Mouse (Mus musculus): ENCODE measurements around the gene Gm28042. TPM values are rescaled to one million over a fixed set of nuclear protein-coding genes. Genes with fewer than 3 reads are reported as not detected.

The Gm28042 gene
- polyA plus RNA-seq, 1 experiment from 2014 or later: 5.3 TPM

DNA sequence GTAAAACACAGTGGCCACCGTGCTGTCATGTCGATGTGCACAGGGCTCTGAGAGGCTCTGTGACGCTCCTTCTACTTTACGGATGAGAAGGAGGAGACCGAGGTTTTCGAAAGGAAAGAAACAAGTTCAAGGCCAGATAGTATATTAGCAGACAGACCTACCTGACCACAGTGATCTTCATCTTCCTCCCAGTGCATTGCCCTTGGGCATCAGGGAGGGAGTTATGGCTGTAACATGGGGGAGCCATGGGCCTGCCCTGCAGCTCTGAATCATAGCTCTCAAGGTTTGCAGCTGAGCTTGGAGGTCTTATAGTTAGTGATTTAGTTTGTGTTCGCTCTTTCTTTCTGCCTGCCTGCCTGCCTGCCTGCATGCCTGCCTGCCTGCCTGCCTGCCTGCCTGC, 20.6 kb upstream of the Gm28042 start:
- WGBS: 95% methylated on average over 7 of the region's 7 CpGs
- ATAC-seq (ENCODE audit: low FRiP score) (no peak), DNase-seq (ENCODE audit: low spot score) (no peak)
- Histone ChIP-seq H3K4me3 (ENCODE audit: low read depth, low read length) (no peak overlapping the region), H3K4me2 (replicated peaks; ENCODE audit: low read depth, low read length) (no peak overlapping the region), H3K27me3 (ENCODE audit: control insufficient read depth, insufficient read depth, low read length) (no peaks in the 10 kb centered on the region), H3K36me3 (ENCODE audit: control insufficient read depth, insufficient read depth, low read length) (no peaks in the 10 kb centered on the region), H3K27ac (ENCODE audit: low read depth, low read length) (no peak overlapping the region), H3K9ac (ENCODE audit: low read depth, low read length) (no peak overlapping the region), H3K9me3 (ENCODE audit: control insufficient read depth, low read length) (no peaks in the 10 kb centered on the region), H3K4me1 (replicated peaks; ENCODE audit: control insufficient read depth, insufficient read depth, low read length) (no peaks in the 10 kb centered on the region)

DNA sequence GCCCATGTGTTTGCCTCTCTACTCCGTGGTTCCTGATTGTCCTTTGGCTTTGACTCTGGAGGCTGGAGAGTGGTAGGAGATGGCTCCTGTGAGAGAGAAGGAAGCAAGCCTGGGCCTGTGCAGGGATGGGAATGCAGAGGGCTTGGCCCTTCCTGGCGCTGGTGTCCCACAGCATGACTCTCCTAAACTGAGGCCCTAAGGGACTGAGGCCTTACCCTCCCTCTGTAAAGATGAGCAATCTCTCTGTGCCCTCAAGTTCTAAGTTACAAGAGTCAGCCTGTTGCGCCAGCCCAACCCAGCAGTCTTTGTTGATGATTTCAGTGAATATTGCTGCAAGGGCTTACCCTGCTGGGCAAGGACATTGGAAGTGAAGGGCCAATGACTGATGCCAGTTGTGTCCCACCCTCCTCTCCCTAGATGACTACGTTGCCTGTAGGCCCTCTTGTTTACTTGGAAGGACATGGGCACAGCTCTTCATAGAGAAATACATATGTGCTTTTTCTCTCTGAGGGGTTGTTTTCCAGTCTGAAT, 19.5 kb upstream of the Gm28042 start:
- H3K27ac ChIP-seq (ENCODE audit: low read depth, low read length): no peak overlapping the region
- H3K27me3 ChIP-seq (ENCODE audit: control insufficient read depth, insufficient read depth, low read length): no peaks in the 10 kb centered on the region
- no peak overlapping the region for H3K4me2 ChIP-seq (replicated peaks; ENCODE audit: low read depth, low read length)
- WGBS: 90% methylated on average over 4 of the region's 4 CpGs
- no peak for DNase-seq (ENCODE audit: low spot score)
- no peaks in the 10 kb centered on the region for H3K36me3 ChIP-seq (ENCODE audit: control insufficient read depth, insufficient read depth, low read length)
- no peaks in the 10 kb centered on the region for H3K4me1 ChIP-seq (replicated peaks; ENCODE audit: control insufficient read depth, insufficient read depth, low read length)
- ATAC-seq (ENCODE audit: low FRiP score): no peak
- H3K4me3 ChIP-seq (ENCODE audit: low read depth, low read length): no peak overlapping the region
- H3K9ac ChIP-seq (ENCODE audit: low read depth, low read length): no peak overlapping the region
- H3K9me3 ChIP-seq (ENCODE audit: control insufficient read depth, low read length): no peaks in the 10 kb centered on the region

GRCm38 (mm10) chr2:120008672-120009071, 18.6 kb upstream of the Gm28042 start:
- ATAC-seq (ENCODE audit: low FRiP score) (no peak), DNase-seq (ENCODE audit: low spot score) (no peak)
- Histone ChIP-seq H3K27me3 (ENCODE audit: control insufficient read depth, insufficient read depth, low read length) (no peaks in the 10 kb centered on the region), H3K4me2 (replicated peaks; ENCODE audit: low read depth, low read length) (no peak overlapping the region), H3K36me3 (ENCODE audit: control insufficient read depth, insufficient read depth, low read length) (no peaks in the 10 kb centered on the region), H3K9ac (ENCODE audit: low read depth, low read length) (no peak overlapping the region), H3K4me3 (ENCODE audit: low read depth, low read length) (no peak overlapping the region), H3K9me3 (ENCODE audit: control insufficient read depth, low read length) (no peaks in the 10 kb centered on the region), H3K4me1 (replicated peaks; ENCODE audit: control insufficient read depth, insufficient read depth, low read length) (no peaks in the 10 kb centered on the region), H3K27ac (ENCODE audit: low read depth, low read length) (no peak overlapping the region)
- 70% methylated on average over 4 of the region's 4 CpGs for WGBS

DNA sequence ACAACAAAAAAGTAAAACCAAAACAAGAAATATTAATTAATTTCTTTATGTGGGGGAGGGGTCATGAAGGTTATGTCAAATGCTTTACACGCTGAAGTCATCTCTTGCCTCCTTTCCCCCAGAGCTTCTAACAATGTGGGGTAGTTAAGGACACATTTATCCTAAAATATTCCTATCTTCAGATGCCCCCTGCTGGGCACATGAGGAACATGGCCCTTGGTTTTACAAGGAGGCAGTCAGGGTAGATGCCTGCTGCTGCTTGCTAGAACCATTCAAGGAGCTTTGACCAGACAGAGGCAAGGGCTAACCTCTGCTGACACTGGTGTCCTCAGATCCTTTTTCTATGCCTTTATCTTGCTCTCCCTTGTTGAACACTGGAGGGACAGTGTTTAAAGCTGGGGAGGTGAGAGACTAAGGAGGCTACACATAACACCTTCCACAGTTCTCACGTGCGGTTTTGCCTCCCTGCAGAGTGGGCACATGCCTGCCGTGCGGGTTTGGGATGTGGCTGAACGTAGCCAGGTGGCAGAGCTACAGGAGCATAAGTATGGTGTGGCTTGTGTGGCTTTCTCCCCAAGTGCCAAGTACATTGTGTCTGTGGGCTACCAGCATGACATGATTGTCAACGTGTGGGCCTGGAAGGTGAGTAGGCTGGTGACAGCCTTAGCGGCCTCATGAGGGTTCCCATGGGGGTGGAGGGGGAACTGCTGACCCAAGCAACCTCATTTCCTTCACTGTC, 15.7 kb upstream of the Gm28042 start:
- H3K27ac ChIP-seq (ENCODE audit: low read depth, low read length): no peak overlapping the region
- H3K4me2 ChIP-seq (replicated peaks; ENCODE audit: low read depth, low read length): no peak overlapping the region
- DNase-seq (ENCODE audit: low spot score): peak; percentile 72
- no peak for ATAC-seq (ENCODE audit: low FRiP score)
- no peak overlapping the region for H3K4me3 ChIP-seq (ENCODE audit: low read depth, low read length)
- no peaks in the 10 kb centered on the region for H3K27me3 ChIP-seq (ENCODE audit: control insufficient read depth, insufficient read depth, low read length)
- H3K9ac ChIP-seq (ENCODE audit: low read depth, low read length): no peak overlapping the region
- no peaks in the 10 kb centered on the region for H3K4me1 ChIP-seq (replicated peaks; ENCODE audit: control insufficient read depth, insufficient read depth, low read length)
- WGBS: 84% methylated on average over 8 of the region's 8 CpGs
- H3K9me3 ChIP-seq (ENCODE audit: control insufficient read depth, low read length): no peaks in the 10 kb centered on the region
- no peaks in the 10 kb centered on the region for H3K36me3 ChIP-seq (ENCODE audit: control insufficient read depth, insufficient read depth, low read length)

GRCm38 (mm10) chr2:120012924-120013323, 14.4 kb upstream of the Gm28042 start:
- Histone ChIP-seq H3K4me3 (ENCODE audit: low read depth, low read length) (no peak overlapping the region), H3K36me3 (ENCODE audit: control insufficient read depth, insufficient read depth, low read length) (no peaks in the 10 kb centered on the region), H3K9ac (ENCODE audit: low read depth, low read length) (no peak overlapping the region), H3K9me3 (ENCODE audit: control insufficient read depth, low read length) (no peaks in the 10 kb centered on the region), H3K4me2 (replicated peaks; ENCODE audit: low read depth, low read length) (no peak overlapping the region), H3K27me3 (ENCODE audit: control insufficient read depth, insufficient read depth, low read length) (no peaks in the 10 kb centered on the region), H3K4me1 (replicated peaks; ENCODE audit: control insufficient read depth, insufficient read depth, low read length) (no peaks in the 10 kb centered on the region), H3K27ac (ENCODE audit: low read depth, low read length) (no peak overlapping the region)
- DNase-seq (ENCODE audit: low spot score) (no peak), ATAC-seq (ENCODE audit: low FRiP score) (no peak)
- 87% methylated on average over 13 of the region's 13 CpGs for WGBS

DNA sequence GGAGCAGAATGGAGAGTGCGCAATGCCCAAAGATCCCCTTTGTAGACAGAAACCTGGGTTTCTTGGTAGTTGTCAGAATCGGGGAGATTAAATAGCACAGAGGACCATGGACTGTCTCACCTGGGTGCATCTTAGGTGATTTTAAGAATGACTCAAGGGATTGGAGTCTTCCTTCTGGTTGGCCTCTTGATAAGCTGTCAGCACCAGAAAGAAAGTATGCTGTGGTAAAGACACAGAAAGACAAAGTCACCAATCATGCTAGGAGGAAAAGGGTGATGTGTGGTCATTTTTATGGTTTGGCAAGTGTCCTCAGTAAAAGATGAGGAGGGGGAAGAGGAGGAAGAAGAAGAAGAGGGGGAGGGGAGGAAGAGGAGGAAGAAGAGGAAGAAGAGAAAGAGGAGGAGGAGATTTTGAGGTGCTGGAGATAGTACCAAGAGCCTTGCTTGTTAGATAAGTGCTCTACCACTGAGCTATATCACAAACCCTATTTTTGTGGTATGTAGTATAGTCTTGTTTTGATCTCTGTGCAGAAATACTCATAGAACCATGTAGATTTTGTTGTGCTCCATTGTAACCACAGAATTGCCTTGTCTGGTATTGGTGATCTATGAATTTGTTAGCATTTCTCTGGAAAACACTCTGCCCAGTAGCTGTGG, 13.3 kb upstream of the Gm28042 start:
- Histone ChIP-seq H3K9me3 (ENCODE audit: control insufficient read depth, low read length) (no peaks in the 10 kb centered on the region), H3K4me3 (ENCODE audit: low read depth, low read length) (no peak overlapping the region), H3K9ac (ENCODE audit: low read depth, low read length) (no peak overlapping the region), H3K27ac (ENCODE audit: low read depth, low read length) (no peak overlapping the region), H3K36me3 (ENCODE audit: control insufficient read depth, insufficient read depth, low read length) (no peaks in the 10 kb centered on the region), H3K4me1 (replicated peaks; ENCODE audit: control insufficient read depth, insufficient read depth, low read length) (no peaks in the 10 kb centered on the region), H3K4me2 (replicated peaks; ENCODE audit: low read depth, low read length) (no peak overlapping the region), H3K27me3 (ENCODE audit: control insufficient read depth, insufficient read depth, low read length) (no peaks in the 10 kb centered on the region)
- WGBS: 99% methylated on average over 2 of the region's 2 CpGs
- DNase-seq (ENCODE audit: low spot score): no peak
- no peak for ATAC-seq (ENCODE audit: low FRiP score)

- no peak overlapping the region for H3K27ac ChIP-seq (ENCODE audit: low read depth, low read length)
- H3K9ac ChIP-seq (ENCODE audit: low read depth, low read length): no peak overlapping the region
- no peak for DNase-seq (ENCODE audit: low spot score)
- no peaks in the 10 kb centered on the region for H3K27me3 ChIP-seq (ENCODE audit: control insufficient read depth, insufficient read depth, low read length)
- ATAC-seq (ENCODE audit: low FRiP score): no peak
- H3K4me2 ChIP-seq (replicated peaks; ENCODE audit: low read depth, low read length): no peak overlapping the region
- H3K4me3 ChIP-seq (ENCODE audit: low read depth, low read length): no peak overlapping the region
- H3K4me1 ChIP-seq (replicated peaks; ENCODE audit: control insufficient read depth, insufficient read depth, low read length): no peaks in the 10 kb centered on the region
- 93% methylated on average over 4 of the region's 4 CpGs for WGBS
- H3K36me3 ChIP-seq (ENCODE audit: control insufficient read depth, insufficient read depth, low read length): no peaks in the 10 kb centered on the region
- H3K9me3 ChIP-seq (ENCODE audit: control insufficient read depth, low read length): no peaks in the 10 kb centered on the region
Observed at GRCm38 (mm10) chr2:120015882-120016281, 11.4 kb upstream of the Gm28042 start.

- Histone ChIP-seq H3K4me2 (replicated peaks; ENCODE audit: low read depth, low read length) (no peak overlapping the region), H3K9me3 (ENCODE audit: control insufficient read depth, low read length) (no peaks in the 10 kb centered on the region), H3K9ac (ENCODE audit: low read depth, low read length) (no peak overlapping the region), H3K27ac (ENCODE audit: low read depth, low read length) (no peak overlapping the region), H3K4me1 (replicated peaks; ENCODE audit: control insufficient read depth, insufficient read depth, low read length) (no peaks in the 10 kb centered on the region), H3K27me3 (ENCODE audit: control insufficient read depth, insufficient read depth, low read length) (no peaks in the 10 kb centered on the region), H3K4me3 (ENCODE audit: low read depth, low read length) (no peak overlapping the region), H3K36me3 (ENCODE audit: control insufficient read depth, insufficient read depth, low read length) (peaks cover 3% of the 10 kb centered on the region; the same call in 1 of the 2 replicates)
- DNase-seq (ENCODE audit: low spot score) (no peak), ATAC-seq (ENCODE audit: low FRiP score) (no peak)
- WGBS: 93% methylated on average over 12 of the region's 12 CpGs
Observed at GRCm38 (mm10) chr2:120017599-120017998, 9.7 kb upstream of the Gm28042 start.

GRCm38 (mm10) chr2:120024337-120024736, 3.0 kb upstream of the Gm28042 start:
- no peak overlapping the region for H3K9ac ChIP-seq (ENCODE audit: low read depth, low read length)
- peaks cover 6% of the 10 kb centered on the region; the same call in 1 of the 2 replicates for H3K36me3 ChIP-seq (ENCODE audit: control insufficient read depth, insufficient read depth, low read length)
- ATAC-seq (ENCODE audit: low FRiP score) (no peak), DNase-seq (ENCODE audit: low spot score) (no peak)
- H3K4me2 ChIP-seq (replicated peaks; ENCODE audit: low read depth, low read length): no peak overlapping the region
- no peak overlapping the region for H3K27ac ChIP-seq (ENCODE audit: low read depth, low read length)
- peaks cover 6% of the 10 kb centered on the region for H3K4me1 ChIP-seq (replicated peaks; ENCODE audit: control insufficient read depth, insufficient read depth, low read length)
- WGBS: 89% methylated on average over 5 of the region's 5 CpGs
- no peak overlapping the region for H3K4me3 ChIP-seq (ENCODE audit: low read depth, low read length)
- H3K27me3 ChIP-seq (ENCODE audit: control insufficient read depth, insufficient read depth, low read length): no peaks in the 10 kb centered on the region
- no peaks in the 10 kb centered on the region for H3K9me3 ChIP-seq (ENCODE audit: control insufficient read depth, low read length)

Data from hindbrain, embryonic 11.5 days (tissue).